Mouse (Mus musculus) embryonic facial prominence, embryonic 10.5 days (tissue): ENCODE data around the gene Zbtb38. TPM values are rescaled to one million over a fixed set of nuclear protein-coding genes. Genes with fewer than 3 reads are reported as not detected.

Experiments
- DNase-seq: peaks from one replicate; pipeline ENCODE4 v3.0.0-alpha.2; 2017; ENCODE audit warnings: low spot score
- H3K27ac ChIP-seq: fragments of 300-500 bp; sonication (generic); replicated peaks from 2 replicates; pipeline ENCODE4 v1.5.1; 2016; ENCODE audit warnings: mild to moderate bottlenecking
- H3K27me3 ChIP-seq: fragments of 300-500 bp; sonication (generic); replicated peaks from 2 replicates; pipeline ENCODE4 v1.6.1; 2016; ENCODE audit warnings: low read depth, mild to moderate bottlenecking; ENCODE audit not compliant: poor library complexity, severe bottlenecking
- H3K36me3 ChIP-seq: fragments of 300-500 bp; sonication (generic); replicated peaks from 2 replicates; pipeline ENCODE4 v1.6.1; 2016; ENCODE audit warnings: mild to moderate bottlenecking, moderate library complexity
- H3K4me1 ChIP-seq: fragments of 300-500 bp; sonication (generic); 2 replicates; pipeline ENCODE4 v1.6.1; 2016
- H3K4me3 ChIP-seq: fragments of 300-500 bp; sonication (generic); 2 replicates; pipeline ENCODE4 v1.5.1; 2016; ENCODE audit warnings: mild to moderate bottlenecking, moderate library complexity
- H3K9me3 ChIP-seq: fragments of 300-500 bp; sonication (generic); 2 replicates; pipeline ENCODE4 v1.6.1; 2016; ENCODE audit warnings: mild to moderate bottlenecking
- WGBS: fragments of 180-500 bp; shearing (Covaris S2); methylation state at CpG from one replicate; pipeline ENCODE4 v1.1.7; 2016; 5-methylcytosine and 5-hydroxymethylcytosine counted together
- polyA plus RNA-seq: library from polyadenylated mRNA; unstranded; fragments of >200 nt; fragmentation: Nextera tagmentation; extraction: Ambion mirVana; gene quantifications from 2 replicates; pipeline ENCODE4 v1.2.1, GENCODE M21; 2016

Gene Zbtb38
- polyA plus RNA-seq, 1 experiment from 2014 or later, result 8.6 TPM

DNA sequence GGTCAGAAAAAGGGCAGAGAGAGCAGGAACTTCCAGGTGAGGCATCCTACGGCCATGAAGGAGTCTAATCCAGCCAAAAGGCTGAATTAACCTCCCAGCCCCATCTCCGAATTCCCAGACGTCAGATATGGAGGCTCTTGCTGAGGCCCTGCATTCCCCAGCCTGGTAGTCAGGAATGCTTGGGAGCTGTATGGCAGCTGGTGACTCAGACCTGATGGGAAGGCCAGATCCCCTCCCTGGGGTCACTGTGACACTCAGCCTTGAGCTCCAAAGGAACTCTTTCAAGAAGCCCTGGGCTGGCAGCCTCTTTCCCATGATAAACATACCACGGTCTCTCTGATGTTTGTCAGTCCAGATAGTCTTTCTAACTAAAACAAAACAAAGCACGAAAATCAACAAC, 30.6 kb upstream of the Zbtb38 start:
- DNase-seq, result no peak
- 74% methylated on average over 5 of the region's 5 CpGs for WGBS
- H3K36me3 ChIP-seq, result no peaks in the 10 kb centered on the region
- no peak overlapping the region for H3K4me3 ChIP-seq
- no peak overlapping the region for H3K27ac ChIP-seq
- no peaks in the 10 kb centered on the region for H3K27me3 ChIP-seq
- peaks cover 5% of the 10 kb centered on the region; the same call in 1 of the 2 replicates for H3K4me1 ChIP-seq
- H3K9me3 ChIP-seq, result no peaks in the 10 kb centered on the region

GRCm38 (mm10) chr9:96782062-96782461, 29.4 kb upstream of the Zbtb38 start:
- Histone ChIP-seq H3K27ac (no peak overlapping the region), H3K4me3 (no peak overlapping the region), H3K27me3 (no peaks in the 10 kb centered on the region), H3K36me3 (no peaks in the 10 kb centered on the region), H3K4me1 (peaks cover 5% of the 10 kb centered on the region; the same call in 1 of the 2 replicates), H3K9me3 (no peaks in the 10 kb centered on the region)
- no peak for DNase-seq
- WGBS, result 87% methylated on average over 8 of the region's 8 CpGs

GRCm38 (mm10) chr9:96773146-96773545, 20.5 kb upstream of the Zbtb38 start:
- Histone ChIP-seq H3K4me3 (no peak overlapping the region), H3K27me3 (peaks cover 20% of the 10 kb centered on the region; the same call in 1 of the 2 replicates), H3K27ac (no peak overlapping the region), H3K4me1 (peaks cover 36% of the 10 kb centered on the region), H3K9me3 (no peaks in the 10 kb centered on the region), H3K36me3 (no peaks in the 10 kb centered on the region)
- DNase-seq, result peak; percentile 29
- 9% methylated on average over 6 of the region's 6 CpGs for WGBS

GRCm38 (mm10) chr9:96770443-96770842, 17.8 kb upstream of the Zbtb38 start:
- H3K9me3 ChIP-seq, result no peaks in the 10 kb centered on the region
- no peak overlapping the region for H3K27ac ChIP-seq
- 42% methylated on average over 3 of the region's 3 CpGs for WGBS
- H3K36me3 ChIP-seq, result no peaks in the 10 kb centered on the region
- peaks cover 41% of the 10 kb centered on the region for H3K4me1 ChIP-seq
- peak; percentile 60 for DNase-seq
- H3K27me3 ChIP-seq, result peaks cover 20% of the 10 kb centered on the region; the same call in 1 of the 2 replicates
- H3K4me3 ChIP-seq, result no peak overlapping the region

DNA sequence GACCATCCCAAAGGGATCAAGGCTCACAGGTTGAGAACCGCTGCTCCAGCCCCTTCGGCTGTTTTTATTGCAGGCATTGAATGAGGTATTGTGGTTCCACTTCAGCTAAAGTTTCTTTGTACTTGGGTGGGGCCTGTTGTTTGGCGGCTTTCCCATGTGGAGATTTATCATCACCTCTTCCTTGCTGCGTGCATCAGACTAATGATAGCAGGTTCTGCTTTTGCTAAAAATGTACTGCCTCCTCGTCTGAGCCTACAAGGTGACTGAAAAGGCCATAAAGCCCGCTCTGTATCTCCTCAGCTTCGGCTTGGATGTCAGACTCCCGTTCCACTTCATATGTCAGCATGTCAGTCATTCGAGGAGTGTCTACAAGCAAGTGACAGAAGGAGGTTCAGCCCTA, 17.0 kb upstream of the Zbtb38 start:
- Histone ChIP-seq H3K9me3 (no peaks in the 10 kb centered on the region), H3K27me3 (peaks cover 21% of the 10 kb centered on the region; the same call in 1 of the 2 replicates), H3K36me3 (no peaks in the 10 kb centered on the region), H3K4me3 (no peak overlapping the region), H3K4me1 (peaks cover 43% of the 10 kb centered on the region), H3K27ac (no peak overlapping the region)
- no peak for DNase-seq
- WGBS, result 89% methylated on average over 9 of the region's 9 CpGs

DNA sequence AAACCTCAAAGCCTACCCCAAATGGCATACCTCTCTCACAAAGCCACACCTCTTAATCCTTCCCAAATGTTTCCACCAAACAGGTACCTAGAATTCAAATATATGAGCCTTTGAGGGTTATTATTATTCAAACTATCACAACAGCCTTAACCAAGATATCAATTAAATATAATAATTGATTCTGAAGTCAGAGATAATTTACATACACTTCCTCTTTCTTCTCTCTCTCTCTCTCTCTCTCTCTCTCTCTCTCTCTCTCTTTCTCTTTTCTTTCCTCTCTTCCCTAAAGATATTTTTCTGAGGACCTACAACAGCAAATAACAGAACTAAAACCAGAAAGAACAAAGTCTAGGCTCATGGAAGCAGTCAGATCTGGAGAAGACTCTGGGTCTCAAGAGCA, 15.2 kb upstream of the Zbtb38 start:
- H3K27ac ChIP-seq, result no peak overlapping the region
- H3K4me3 ChIP-seq, result no peak overlapping the region
- no peaks in the 10 kb centered on the region for H3K36me3 ChIP-seq
- peaks cover 31% of the 10 kb centered on the region for H3K4me1 ChIP-seq
- peaks cover 16% of the 10 kb centered on the region; the same call in 1 of the 2 replicates for H3K27me3 ChIP-seq
- no peaks in the 10 kb centered on the region for H3K9me3 ChIP-seq
- DNase-seq, result no peak

- Histone ChIP-seq H3K27ac (no peak overlapping the region), H3K36me3 (no peaks in the 10 kb centered on the region), H3K4me1 (peaks cover 23% of the 10 kb centered on the region), H3K27me3 (0 out of 2 replicates have a peak, but pooled peaks cover 3% of the 10 kb centered on the region), H3K9me3 (no peaks in the 10 kb centered on the region), H3K4me3 (no peak overlapping the region)
- no peak for DNase-seq
Observed at GRCm38 (mm10) chr9:96766078-96766477, 13.4 kb upstream of the Zbtb38 start.

DNA sequence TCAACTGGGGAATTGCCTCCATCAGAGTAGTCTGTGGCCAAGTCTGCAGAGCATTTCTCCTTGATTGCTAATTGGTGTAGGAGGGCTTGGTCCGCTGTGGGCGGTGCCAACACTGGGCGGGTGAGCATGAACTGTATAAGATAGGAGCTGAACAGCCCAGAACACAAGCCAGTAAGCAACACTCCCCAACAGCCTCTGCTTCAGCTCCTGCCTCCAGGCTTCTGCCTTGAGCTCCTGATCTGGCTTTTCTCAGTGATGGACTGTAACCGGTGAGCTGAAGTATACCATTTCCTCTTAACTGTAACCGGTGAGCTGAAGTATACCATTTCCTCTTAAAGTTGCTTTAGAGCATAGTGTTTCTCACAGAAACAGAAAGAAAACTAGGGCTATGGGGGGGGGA, 12.8 kb upstream of the Zbtb38 start:
- H3K36me3 ChIP-seq, result no peaks in the 10 kb centered on the region
- peaks cover 17% of the 10 kb centered on the region for H3K4me1 ChIP-seq
- WGBS, result 65% methylated on average over 5 of the region's 5 CpGs
- no peak overlapping the region for H3K4me3 ChIP-seq
- no peak overlapping the region for H3K27ac ChIP-seq
- H3K9me3 ChIP-seq, result no peaks in the 10 kb centered on the region
- DNase-seq, result peak; percentile 30
- 0 out of 2 replicates have a peak, but pooled peaks cover 3% of the 10 kb centered on the region for H3K27me3 ChIP-seq

GRCm38 (mm10) chr9:96763847-96764631, 11.4 kb upstream of the Zbtb38 start:
- Histone ChIP-seq H3K36me3 (no peaks in the 10 kb centered on the region), H3K9me3 (no peaks in the 10 kb centered on the region), H3K27me3 (0 out of 2 replicates have a peak, but pooled peaks cover 3% of the 10 kb centered on the region), H3K27ac (no peak overlapping the region), H3K4me1 (peaks cover 11% of the 10 kb centered on the region), H3K4me3 (no peak overlapping the region)
- no peak for DNase-seq
- WGBS, result 84% methylated on average over 9 of the region's 9 CpGs

DNA sequence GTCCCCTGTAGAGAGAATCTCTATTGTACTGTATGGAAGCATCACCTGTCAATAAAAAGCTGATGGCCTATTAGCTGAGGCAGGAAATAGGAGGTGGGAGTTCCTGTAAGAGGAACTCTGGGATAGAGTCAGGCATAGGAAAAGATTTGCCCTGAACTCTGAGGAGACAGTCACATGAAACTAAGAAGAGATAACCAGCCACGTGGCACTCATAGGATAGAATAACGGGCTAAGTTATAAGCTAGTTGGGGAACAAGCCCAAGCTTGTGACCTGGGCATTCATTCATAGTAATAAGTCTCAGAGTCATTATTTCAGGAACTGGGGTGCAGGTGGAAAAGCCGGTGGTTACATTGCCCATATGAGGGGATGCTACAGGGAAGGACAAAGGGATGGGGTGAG, 10.4 kb upstream of the Zbtb38 start:
- no peak for DNase-seq
- Histone ChIP-seq H3K4me3 (no peak overlapping the region), H3K27me3 (0 out of 2 replicates have a peak, but pooled peaks cover 3% of the 10 kb centered on the region), H3K4me1 (peaks cover 16% of the 10 kb centered on the region), H3K36me3 (no peaks in the 10 kb centered on the region), H3K27ac (no peak overlapping the region), H3K9me3 (no peaks in the 10 kb centered on the region)
- WGBS, result 89% methylated on average over 3 of the region's 3 CpGs

DNA sequence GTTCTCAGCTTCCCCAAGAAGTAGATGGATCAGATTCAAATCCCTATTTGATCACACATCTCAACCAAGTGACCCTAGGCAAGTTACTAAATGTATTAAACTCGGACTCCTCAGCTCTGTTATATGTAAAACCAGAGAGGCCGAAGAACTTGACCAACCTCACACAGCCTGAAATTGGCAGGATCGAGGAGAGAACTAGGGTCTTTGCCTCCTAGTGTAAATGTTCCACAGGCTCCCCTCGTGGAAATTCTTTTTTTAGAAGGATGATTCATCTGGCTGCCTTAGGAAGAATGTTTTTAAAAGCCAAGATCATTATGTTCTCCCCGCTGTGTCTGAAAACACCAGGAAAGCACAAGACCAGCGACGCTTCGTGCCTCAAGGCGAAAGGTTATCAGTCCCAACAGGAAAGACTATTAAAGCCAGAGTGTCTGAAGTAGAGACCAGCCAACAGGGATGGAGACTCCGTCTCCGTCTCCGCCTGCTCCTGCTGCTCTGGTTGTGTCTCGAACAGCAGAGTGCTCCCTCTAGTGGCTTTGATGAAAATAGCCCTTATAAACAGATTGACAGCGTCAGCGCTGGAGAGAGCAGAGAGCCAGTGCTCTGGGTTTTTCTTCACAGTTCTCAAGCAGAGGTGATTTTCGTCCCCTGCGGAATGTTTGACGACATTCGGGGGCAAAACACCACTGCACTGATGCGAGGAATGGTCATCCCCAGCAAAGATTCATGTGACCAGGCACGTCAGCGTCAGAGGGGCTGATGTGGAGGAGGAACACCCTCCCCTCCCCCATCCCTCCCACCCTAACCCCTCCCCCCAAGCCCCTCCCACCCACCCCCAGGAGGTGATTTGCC, 6.3 kb upstream of the Zbtb38 start:
- peak overlapping the region; percentile 53 for H3K4me3 ChIP-seq
- no peaks in the 10 kb centered on the region for H3K27me3 ChIP-seq
- peak; percentile 79 for DNase-seq
- peak overlapping the region; percentile 65 for H3K27ac ChIP-seq
- 13% methylated on average over 22 of the region's 22 CpGs for WGBS
- H3K36me3 ChIP-seq, result no peaks in the 10 kb centered on the region
- H3K9me3 ChIP-seq, result no peaks in the 10 kb centered on the region
- H3K4me1 ChIP-seq, result peaks cover 8% of the 10 kb centered on the region; the same call in 1 of the 2 replicates

GRCm38 (mm10) chr9:96756638-96757435, 4.2 kb upstream of the Zbtb38 start:
- Histone ChIP-seq H3K36me3 (no peaks in the 10 kb centered on the region), H3K27ac (no peak overlapping the region)
- WGBS, result 92% methylated on average over 9 of the region's 9 CpGs

More at GRCm38 (mm10) chr9:96756638-96757435, 4.2 kb upstream of the Zbtb38 start:
- Histone ChIP-seq H3K9me3 (no peaks in the 10 kb centered on the region), H3K4me1 (peaks cover 19% of the 10 kb centered on the region), H3K27me3 (no peaks in the 10 kb centered on the region), H3K4me3 (no peak overlapping the region)
- no peak for DNase-seq
